In the genomic region with DNA sequence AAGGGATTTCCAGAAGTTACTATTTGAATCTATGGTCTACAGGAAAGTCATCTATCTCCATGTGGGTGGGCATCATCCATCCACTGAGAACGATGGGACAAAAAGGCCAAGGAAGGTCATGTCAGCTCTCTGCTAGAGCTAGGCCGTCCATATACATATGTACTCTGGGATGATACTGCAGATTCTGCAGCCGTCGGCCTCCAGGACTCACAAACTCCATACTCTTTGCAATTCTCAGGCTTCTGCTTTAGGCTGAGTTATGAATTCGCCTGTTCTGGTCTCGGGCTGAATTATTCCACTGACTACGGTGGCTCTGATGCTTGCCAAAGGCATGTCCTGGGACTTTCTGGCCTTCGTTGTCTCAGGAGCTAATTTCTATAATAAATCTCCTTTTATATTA, we compare ENCODE assay signal across 34 mouse cellular contexts. TPM values are rescaled to one million over a fixed set of nuclear protein-coding genes. Genes with fewer than 3 reads are reported as not detected.
"Had no signal": no experiment of that assay in that cellular context is flagged by ENCODE, and none has a peak within 500 bp of the region (broad histone marks: within the 10 kb centered on the region; RNA-seq: fewer than 3 reads in every experiment).

No protein-coding gene starts in this region.

- H3K4me3 ChIP-seq: left cerebral cortex, adult 2 months; limb, embryonic 12.5 days; liver, embryonic 12.5 days; liver, embryonic 13.5 days; liver, embryonic 15.5 days; lung, embryonic 15.5 days; megakaryocyte, embryonic 14.5 days; midbrain, embryonic 10.5 days; midbrain, embryonic 12.5 days; midbrain, embryonic 15.5 days; myocyte; neural tube, embryonic 12.5 days; neural tube, embryonic 13.5 days had no signal

- H3K4me2 ChIP-seq: limb, embryonic 12.5 days; liver, embryonic 11.5 days; liver, embryonic 12.5 days; liver, embryonic 13.5 days; liver, embryonic 15.5 days; lung, embryonic 14.5 days; lung, embryonic 15.5 days; midbrain, embryonic 12.5 days; midbrain, embryonic 15.5 days; neural tube, embryonic 12.5 days; neural tube, embryonic 13.5 days had no signal

- H3K36me3 ChIP-seq: limb, embryonic 12.5 days; liver, embryonic 12.5 days; liver, embryonic 13.5 days; liver, embryonic 15.5 days; lung, embryonic 15.5 days; midbrain, embryonic 10.5 days; midbrain, embryonic 12.5 days; midbrain, embryonic 15.5 days; neural tube, embryonic 12.5 days; neural tube, embryonic 13.5 days had no signal

- H3K9ac ChIP-seq: limb, embryonic 12.5 days; liver, embryonic 12.5 days; liver, embryonic 13.5 days; liver, embryonic 14.5 days; liver, embryonic 15.5 days; liver, postnatal 0 days; lung, embryonic 14.5 days; lung, embryonic 15.5 days; midbrain, embryonic 12.5 days; midbrain, embryonic 15.5 days; neural tube, embryonic 12.5 days; neural tube, embryonic 13.5 days had no signal

- H3K27ac ChIP-seq: left cerebral cortex, adult 2 months; limb, embryonic 12.5 days; liver, embryonic 12.5 days; liver, embryonic 13.5 days; liver, embryonic 14.5 days; liver, embryonic 15.5 days; lung, embryonic 15.5 days; macrophage; midbrain, embryonic 10.5 days; midbrain, embryonic 12.5 days; midbrain, embryonic 15.5 days; neural tube, embryonic 12.5 days; neural tube, embryonic 13.5 days had no signal

- ATAC-seq: liver, embryonic 12.5 days; liver, postnatal 0 days; lung, postnatal 0 days; midbrain, embryonic 15.5 days; midbrain, embryonic 16.5 days had no signal

- H3K9me3 ChIP-seq: liver, embryonic 12.5 days; liver, embryonic 13.5 days; liver, embryonic 15.5 days; lung, embryonic 15.5 days; midbrain, embryonic 10.5 days; midbrain, embryonic 12.5 days; midbrain, embryonic 15.5 days; neural tube, embryonic 12.5 days; neural tube, embryonic 13.5 days had no signal

- DNase-seq: left cerebral cortex, postnatal 4 days; liver; liver, embryonic 13.5 days; liver, postnatal 0 days; lung, adult 18-20 months; lung, adult 2 months; lung, embryonic 14.5 days; lung, postnatal 10 days; lung, postnatal 14 days; lung, postnatal 36 days; lung, postnatal 4 days; midbrain, embryonic 14.5 days had no signal

- H3K27me3 ChIP-seq: limb, embryonic 12.5 days; liver, embryonic 12.5 days; liver, embryonic 13.5 days; liver, embryonic 15.5 days; lung, embryonic 15.5 days; megakaryocyte, embryonic 14.5 days; midbrain, embryonic 12.5 days; midbrain, embryonic 15.5 days; neural tube, embryonic 12.5 days; neural tube, embryonic 13.5 days had no signal

- H3K4me1 ChIP-seq: limb, embryonic 12.5 days; liver, embryonic 12.5 days; liver, embryonic 13.5 days; liver, embryonic 15.5 days; lung, embryonic 15.5 days; megakaryocyte, embryonic 14.5 days; midbrain, embryonic 10.5 days; midbrain, embryonic 12.5 days; midbrain, embryonic 15.5 days; neural tube, embryonic 12.5 days; neural tube, embryonic 13.5 days had no signal

RNA-seq across cellular contexts. Expression of a gene that starts 58.1 kb away (rescaled TPM):
- polyA plus RNA-seq: liver, adult 2 months; liver, embryonic 11.5 days; liver, embryonic 12.5 days; liver, embryonic 13.5 days; liver, embryonic 14.5 days; liver, embryonic 15.5 days; liver, embryonic 16.5 days; liver, postnatal 0 days; lung, adult 2 months; lung, embryonic 14.5 days; lung, embryonic 15.5 days; lung, embryonic 16.5 days; lung, postnatal 0 days; macrophage; midbrain, embryonic 12.5 days; midbrain, embryonic 14.5 days; midbrain, embryonic 15.5 days; midbrain, embryonic 16.5 days; midbrain, postnatal 0 days; myocyte; neural tube, embryonic 11.5 days; neural tube, embryonic 12.5 days; neural tube, embryonic 13.5 days had no signal
